Mouse (Mus musculus): Measurements from ENCODE around the gene Zzz3. TPM values are rescaled to one million over a fixed set of nuclear protein-coding genes. Genes with fewer than 3 reads are reported as not detected.

Zzz3 gene
- total and polyA plus RNA-seq, 2 experiments from 2014 or later, result 22.6 to 43.4 TPM

DNA sequence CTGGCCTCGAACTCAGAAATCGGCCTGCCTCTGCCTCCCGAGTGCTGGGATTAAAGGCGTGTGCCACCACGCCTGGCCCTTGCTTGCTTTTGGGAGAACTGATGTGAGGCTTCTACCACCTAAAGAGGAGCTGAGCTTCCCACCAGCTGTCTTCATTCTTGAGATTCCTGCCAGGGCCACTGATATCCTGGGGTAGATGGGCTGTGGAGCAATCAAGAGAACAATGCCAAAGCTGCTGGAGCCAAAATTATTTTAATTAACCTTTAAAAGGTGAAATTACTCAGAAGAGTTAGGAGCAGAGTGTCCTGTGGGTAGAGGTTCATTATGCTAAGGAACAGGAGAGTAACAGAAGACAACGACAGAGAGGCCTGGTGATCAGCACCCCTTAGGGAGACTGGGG, 70.1 kb downstream of the Zzz3 start:
- Histone ChIP-seq H3K27me3 (ENCODE audit: insufficient read depth, low read length) (no peaks in the 10 kb centered on the region), H3K9me3 (ENCODE audit: low read length) (no peaks in the 10 kb centered on the region), H3K36me3 (ENCODE audit: insufficient read depth) (0 out of 2 replicates have a peak, but pooled peaks cover 4% of the 10 kb centered on the region), H3K4me1 (ENCODE audit: insufficient read depth) (no peaks in the 10 kb centered on the region), H3K4me3 (ENCODE audit: low read depth, low read length) (no peak overlapping the region), H3K9ac (no peak overlapping the region), H3K27ac (ENCODE audit: low read depth, low read length) (no peak overlapping the region), H3K4me2 (ENCODE audit: low read depth) (no peak overlapping the region)
- no peak for TF ChIP-seq CTCF (IDR thresholded peaks at IDR 0.05; ENCODE audit: low read depth)
- 87% methylated on average over 5 of the region's 6 CpGs for WGBS
- no peak for DNase-seq
- ATAC-seq, result no peak

DNA sequence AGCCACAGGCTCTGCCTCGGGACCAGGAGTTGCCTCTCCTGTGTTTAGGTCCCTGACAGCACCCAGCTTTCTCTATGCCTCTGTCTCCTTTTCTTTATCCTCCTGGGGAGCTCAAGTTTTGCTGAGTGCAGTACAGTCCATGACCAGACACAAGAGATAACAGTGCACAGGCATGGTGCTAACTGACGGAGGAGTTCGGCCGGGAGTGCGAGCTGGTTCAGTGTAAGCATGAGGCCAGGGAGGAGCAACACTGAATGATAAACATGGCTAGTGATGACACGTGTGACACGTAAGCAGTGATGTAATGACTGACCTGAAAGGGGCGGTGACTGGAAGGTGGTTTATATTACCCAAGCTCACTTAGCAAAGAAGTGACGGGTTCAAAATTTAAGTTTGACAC, 71.6 kb downstream of the Zzz3 start:
- 93% methylated on average over 9 of the region's 9 CpGs for WGBS
- Histone ChIP-seq H3K36me3 (ENCODE audit: insufficient read depth) (0 out of 2 replicates have a peak, but pooled peaks cover 4% of the 10 kb centered on the region), H3K27me3 (ENCODE audit: insufficient read depth, low read length) (no peaks in the 10 kb centered on the region), H3K4me1 (ENCODE audit: insufficient read depth) (no peaks in the 10 kb centered on the region), H3K9ac (no peak overlapping the region), H3K27ac (ENCODE audit: low read depth, low read length) (no peak overlapping the region), H3K4me3 (ENCODE audit: low read depth, low read length) (no peak overlapping the region), H3K4me2 (ENCODE audit: low read depth) (no peak overlapping the region), H3K9me3 (ENCODE audit: low read length) (no peaks in the 10 kb centered on the region)
- TF ChIP-seq CTCF (IDR thresholded peaks at IDR 0.05; ENCODE audit: low read depth), result no peak
- ATAC-seq (no peak), DNase-seq (no peak)

DNA sequence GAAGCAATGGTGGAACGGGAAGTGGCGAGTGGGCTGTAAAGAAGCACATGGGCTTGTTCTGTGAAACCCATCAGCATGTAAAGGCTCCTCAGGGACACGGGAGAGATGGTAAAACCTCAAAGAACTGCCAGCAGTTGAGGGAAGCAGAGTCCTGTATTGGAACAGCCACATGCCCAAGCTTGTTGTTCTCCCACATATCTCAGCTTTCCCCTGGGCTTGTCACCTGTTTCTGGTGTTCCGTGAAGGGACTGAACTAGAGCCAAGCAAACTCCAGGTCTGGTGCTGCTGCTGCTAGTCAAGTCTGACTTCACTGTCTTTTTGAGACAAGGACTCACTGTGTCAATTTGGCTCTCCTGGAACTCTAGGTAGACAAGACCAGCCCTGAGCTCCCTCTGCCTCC, 72.0 kb downstream of the Zzz3 start:
- 91% methylated on average over 4 of the region's 4 CpGs for WGBS
- no peak overlapping the region for H3K4me2 ChIP-seq (ENCODE audit: low read depth)
- H3K9ac ChIP-seq, result no peak overlapping the region
- ATAC-seq, result no peak
- H3K9me3 ChIP-seq (ENCODE audit: low read length), result no peaks in the 10 kb centered on the region
- H3K27ac ChIP-seq (ENCODE audit: low read depth, low read length), result no peak overlapping the region
- H3K36me3 ChIP-seq (ENCODE audit: insufficient read depth), result 0 out of 2 replicates have a peak, but pooled peaks cover under 1% of the 10 kb centered on the region
- no peaks in the 10 kb centered on the region for H3K4me1 ChIP-seq (ENCODE audit: insufficient read depth)
- no peak for TF ChIP-seq CTCF (IDR thresholded peaks at IDR 0.05; ENCODE audit: low read depth)
- no peak for DNase-seq
- no peak overlapping the region for H3K4me3 ChIP-seq (ENCODE audit: low read depth, low read length)
- no peaks in the 10 kb centered on the region for H3K27me3 ChIP-seq (ENCODE audit: insufficient read depth, low read length)

DNA sequence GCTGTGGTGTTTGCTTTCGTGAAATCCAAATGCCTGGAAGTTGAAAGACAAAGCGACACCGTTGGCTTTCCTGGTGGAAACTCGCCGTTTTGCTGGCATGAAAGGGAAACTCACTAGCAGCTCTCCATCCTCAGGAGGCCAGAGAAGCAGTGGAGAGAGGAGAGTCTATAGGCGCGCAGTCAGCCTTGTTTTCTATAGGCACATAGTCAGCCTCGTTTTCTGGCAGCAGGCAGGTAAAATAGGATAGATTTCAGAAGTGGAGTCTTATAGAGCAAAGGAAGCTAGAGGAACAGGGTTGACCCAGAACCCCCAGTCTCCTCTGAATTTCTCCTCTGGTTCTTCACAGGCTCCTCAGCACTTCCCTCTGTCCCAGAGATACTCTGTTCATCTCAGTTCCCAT, 72.8 kb downstream of the Zzz3 start:
- TF ChIP-seq CTCF (IDR thresholded peaks at IDR 0.05; ENCODE audit: low read depth), result no peak
- H3K9me3 ChIP-seq (ENCODE audit: low read length), result no peaks in the 10 kb centered on the region
- no peak for ATAC-seq
- no peaks in the 10 kb centered on the region for H3K27me3 ChIP-seq (ENCODE audit: insufficient read depth, low read length)
- DNase-seq, result no peak
- H3K9ac ChIP-seq, result no peak overlapping the region
- no peak overlapping the region for H3K4me2 ChIP-seq (ENCODE audit: low read depth)
- H3K4me1 ChIP-seq (ENCODE audit: insufficient read depth), result no peaks in the 10 kb centered on the region
- no peak overlapping the region for H3K27ac ChIP-seq (ENCODE audit: low read depth, low read length)
- H3K36me3 ChIP-seq (ENCODE audit: insufficient read depth), result no peaks in the 10 kb centered on the region
- WGBS, result 89% methylated on average over 8 of the region's 8 CpGs
- H3K4me3 ChIP-seq (ENCODE audit: low read depth, low read length), result no peak overlapping the region

DNA sequence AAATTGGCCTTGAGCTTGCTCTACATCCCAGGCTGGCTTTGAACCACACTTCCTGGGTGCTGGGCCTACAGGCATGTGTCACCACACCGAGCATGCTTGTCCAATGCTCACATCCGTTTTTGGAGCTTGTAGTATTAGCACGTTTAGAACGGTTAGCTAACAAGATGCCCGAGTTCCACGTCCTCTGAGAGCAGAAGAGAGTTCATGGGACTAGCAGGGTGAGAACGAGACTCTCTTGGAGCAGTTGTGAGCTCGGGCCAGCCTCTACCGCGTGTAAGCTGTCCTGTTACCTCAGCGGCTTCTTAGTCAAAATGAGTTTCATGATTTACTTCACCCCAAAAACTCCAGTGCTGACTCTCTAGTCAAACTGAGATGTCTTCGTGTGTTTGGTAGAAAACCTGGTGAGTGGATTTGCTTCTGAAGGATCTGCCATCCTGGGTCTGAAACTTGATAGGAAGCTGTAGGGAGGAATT, 73.3 kb downstream of the Zzz3 start:
- Histone ChIP-seq H3K4me2 (ENCODE audit: low read depth) (no peak overlapping the region), H3K27ac (ENCODE audit: low read depth, low read length) (no peak overlapping the region), H3K9ac (no peak overlapping the region), H3K4me1 (ENCODE audit: insufficient read depth) (no peaks in the 10 kb centered on the region), H3K36me3 (ENCODE audit: insufficient read depth) (no peaks in the 10 kb centered on the region), H3K4me3 (ENCODE audit: low read depth, low read length) (no peak overlapping the region), H3K27me3 (ENCODE audit: insufficient read depth, low read length) (no peaks in the 10 kb centered on the region), H3K9me3 (ENCODE audit: low read length) (no peaks in the 10 kb centered on the region)
- no peak for DNase-seq
- 86% methylated on average over 12 of the region's 12 CpGs for WGBS
- TF ChIP-seq CTCF (IDR thresholded peaks at IDR 0.05; ENCODE audit: low read depth), result no peak
- ATAC-seq, result no peak

DNA sequence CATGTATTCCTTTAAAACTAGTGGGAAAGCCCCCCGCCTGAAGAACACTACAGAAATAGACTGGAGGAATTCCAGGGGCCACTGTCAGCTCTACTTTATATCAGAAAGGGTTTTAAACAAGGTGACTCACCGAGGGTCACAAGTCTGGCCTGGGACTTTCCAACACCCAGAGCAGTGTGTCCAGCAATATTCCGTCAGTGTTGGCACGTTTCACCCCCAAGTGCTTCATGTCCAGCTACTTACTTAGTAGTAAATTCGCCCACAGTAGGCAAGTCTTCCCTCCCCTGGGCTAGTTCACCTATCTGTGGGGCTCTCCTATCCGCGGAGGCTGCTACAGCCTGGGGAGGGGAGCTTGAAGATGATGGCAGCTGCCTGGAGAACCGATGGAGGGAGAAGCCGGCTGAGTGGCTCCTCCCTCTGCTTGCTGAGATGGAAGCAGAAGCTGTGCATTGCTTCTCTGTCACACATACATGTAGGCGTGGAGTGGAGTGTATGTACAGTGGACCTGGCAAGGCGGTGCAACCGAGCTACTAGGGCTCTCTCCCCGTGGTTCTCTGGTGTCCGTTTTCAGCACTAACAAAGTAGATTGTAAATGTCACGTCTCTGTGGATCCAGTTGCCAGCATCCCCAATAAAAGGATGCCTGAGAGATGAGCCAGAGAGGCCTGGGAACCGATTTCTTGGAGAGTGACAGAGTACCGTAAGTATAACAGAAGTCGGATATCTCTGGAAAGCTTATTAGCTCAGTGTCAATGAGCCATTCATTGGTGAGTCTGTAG, 74.3 kb downstream of the Zzz3 start:
- Histone ChIP-seq H3K4me1 (ENCODE audit: insufficient read depth) (no peaks in the 10 kb centered on the region), H3K4me3 (ENCODE audit: low read depth, low read length) (no peak overlapping the region), H3K27me3 (ENCODE audit: insufficient read depth, low read length) (no peaks in the 10 kb centered on the region), H3K27ac (ENCODE audit: low read depth, low read length) (no peak overlapping the region), H3K36me3 (ENCODE audit: insufficient read depth) (no peaks in the 10 kb centered on the region), H3K4me2 (ENCODE audit: low read depth) (no peak overlapping the region), H3K9me3 (ENCODE audit: low read length) (no peaks in the 10 kb centered on the region), H3K9ac (no peak overlapping the region)
- DNase-seq, result no peak
- no peak for TF ChIP-seq CTCF (IDR thresholded peaks at IDR 0.05; ENCODE audit: low read depth)
- ATAC-seq, result no peak
- 79% methylated on average over 18 of the region's 18 CpGs for WGBS

DNA sequence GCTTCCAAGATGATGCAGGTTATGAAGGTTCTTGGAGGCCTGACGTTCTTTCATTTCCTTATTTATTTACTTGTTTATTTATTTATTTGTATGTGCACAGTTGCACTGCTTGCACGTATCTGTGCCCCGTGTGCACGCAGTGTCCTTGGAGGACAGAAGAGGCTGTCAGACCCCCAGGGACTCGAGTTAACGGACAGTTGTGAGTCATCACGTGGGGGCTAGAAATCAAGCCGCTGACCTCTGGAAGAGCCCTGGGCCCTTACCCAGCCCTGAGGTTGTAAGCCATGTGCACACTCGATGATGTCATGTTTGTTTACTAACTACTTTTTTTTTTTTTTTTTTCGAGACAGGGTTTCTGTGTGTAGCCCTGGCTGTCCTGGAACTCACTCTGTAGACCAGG, 75.1 kb downstream of the Zzz3 start:
- WGBS, result 84% methylated on average over 10 of the region's 10 CpGs
- DNase-seq, result no peak

More for the DNA sequence above, 75.1 kb downstream of the Zzz3 start:
- H3K27ac ChIP-seq (ENCODE audit: low read depth, low read length), result no peak overlapping the region
- no peaks in the 10 kb centered on the region for H3K4me1 ChIP-seq (ENCODE audit: insufficient read depth)
- H3K36me3 ChIP-seq (ENCODE audit: insufficient read depth), result no peaks in the 10 kb centered on the region
- TF ChIP-seq CTCF (IDR thresholded peaks at IDR 0.05; ENCODE audit: low read depth), result no peak
- H3K9ac ChIP-seq, result no peak overlapping the region
- H3K4me2 ChIP-seq (ENCODE audit: low read depth), result no peak overlapping the region
- no peak for ATAC-seq
- H3K4me3 ChIP-seq (ENCODE audit: low read depth, low read length), result no peak overlapping the region
- no peaks in the 10 kb centered on the region for H3K9me3 ChIP-seq (ENCODE audit: low read length)
- H3K27me3 ChIP-seq (ENCODE audit: insufficient read depth, low read length), result no peaks in the 10 kb centered on the region
